Mouse (Mus musculus) limb, embryonic 14.5 days (tissue): ENCODE measurements around the gene Sytl3. TPM values are rescaled to one million over a fixed set of nuclear protein-coding genes. Genes with fewer than 3 reads are reported as not detected.

Experiments
- ATAC-seq: fragments of 200-750 bp; cut with Nextera tagmentation; 2 replicates; pipeline ENCODE4 v1.8.0; 2017; ENCODE audit warnings: low read depth, moderate number of reproducible peaks, moderate TSS enrichment; ENCODE audit not compliant: low FRiP score
- DNase-seq: peaks from one replicate; pipeline ENCODE4 v3.0.0-alpha.2; 2015; ENCODE audit warnings: low spot score
- H3K27ac ChIP-seq: fragments of 300-500 bp; sonication (generic); replicated peaks from 2 replicates; pipeline ENCODE4 v1.5.1; 2014; ENCODE audit warnings: low read depth, mild to moderate bottlenecking, low read length, moderate library complexity, mixed read lengths
- H3K27me3 ChIP-seq: fragments of 300-500 bp; sonication (generic); 2 replicates; pipeline ENCODE4 v1.6.1; 2014; ENCODE audit warnings: low read length, mixed read lengths; ENCODE audit not compliant: control insufficient read depth, insufficient read depth
- H3K36me3 ChIP-seq: fragments of 300-500 bp; sonication (generic); 2 replicates; pipeline ENCODE4 v1.6.1; 2014; ENCODE audit warnings: mild to moderate bottlenecking, low read length, moderate library complexity, mixed read lengths; ENCODE audit not compliant: control insufficient read depth, insufficient read depth
- H3K4me1 ChIP-seq: fragments of 300-500 bp; sonication (generic); 2 replicates; pipeline ENCODE4 v1.6.1; 2014; ENCODE audit warnings: antibody characterized with exemption, low read length, mixed read lengths; ENCODE audit not compliant: control insufficient read depth, insufficient read depth
- H3K4me2 ChIP-seq: fragments of 300-500 bp; sonication (generic); replicated peaks from 2 replicates; pipeline ENCODE4 v1.6.1; 2014; ENCODE audit warnings: low read depth, mild to moderate bottlenecking, low read length, moderate library complexity; ENCODE audit not compliant: severe bottlenecking
- H3K4me3 ChIP-seq: fragments of 300-500 bp; sonication (generic); replicated peaks from 2 replicates; pipeline ENCODE4 v1.5.1; 2014; ENCODE audit warnings: low read length
- H3K9ac ChIP-seq: fragments of 300-500 bp; sonication (generic); 2 replicates; pipeline ENCODE4 v1.6.1; 2014; ENCODE audit warnings: mild to moderate bottlenecking, low read depth, low read length, moderate library complexity; ENCODE audit not compliant: severe bottlenecking
- H3K9me3 ChIP-seq: fragments of 300-500 bp; sonication (generic); 2 replicates; pipeline ENCODE4 v1.6.1; 2016; ENCODE audit warnings: low read length; ENCODE audit not compliant: control insufficient read depth
- POLR2A ChIP-seq: fragments of 200-500 bp; IDR thresholded peaks from 2 replicates; pipeline ENCODE4 v1.8.0; 2012; ENCODE audit warnings: inconsistent platforms, mild to moderate bottlenecking, moderate library complexity, borderline replicate concordance; ENCODE audit not compliant: insufficient read depth, insufficient read length; ENCODE audit errors: extremely low read depth
- WGBS: fragments of 180-500 bp; shearing (Covaris S2); extraction: QIAGEN DNeasy Blood & Tissue Kit; methylation state at CpG from one replicate; pipeline ENCODE4 v1.1.7; 2014; 5-methylcytosine and 5-hydroxymethylcytosine counted together
- polyA plus RNA-seq, 2 experiments: library from polyadenylated mRNA; depleted of rRNA in 1 of 2; stranded (reverse) in 1 of 2; unstranded in 1 of 2; fragments of >200 nt; fragmentation: Nextera tagmentation in 1 of 2; extraction: Ambion mirVana in 1 of 2; gene quantifications; 2 replicates each; pipeline versions ENCODE4 v1.2.1 to v1.2.3; 2012 to 2014

The Sytl3 gene
- polyA plus RNA-seq, 2 experiments, result 0.10 to 0.26 TPM

DNA sequence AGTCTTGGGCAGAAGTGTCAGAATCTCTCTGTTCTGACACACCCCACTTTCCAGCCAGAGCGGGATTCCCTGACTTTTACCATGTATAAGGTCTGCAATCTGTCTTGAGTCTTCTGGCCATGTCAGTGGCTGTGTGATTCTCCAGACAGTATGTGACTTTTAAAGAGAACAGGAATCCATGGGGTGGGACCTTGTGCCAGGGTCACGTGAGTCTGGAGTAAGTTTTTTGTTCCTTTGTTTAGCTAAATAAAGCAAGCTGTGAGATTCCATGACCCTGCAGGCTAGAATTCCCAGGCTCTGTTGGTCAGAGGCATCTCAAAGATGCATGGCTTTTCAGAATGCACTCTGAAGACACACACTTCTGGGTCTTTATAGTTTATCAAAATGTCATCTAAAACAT lies 107.0 kb downstream of the Sytl3 start:
- ATAC-seq (no peak), DNase-seq (no peak)
- no peak for TF ChIP-seq POLR2A
- Histone ChIP-seq H3K27me3 (no peaks in the 10 kb centered on the region), H3K9me3 (no peaks in the 10 kb centered on the region), H3K4me1 (0 out of 2 replicates have a peak, but pooled peaks cover 7% of the 10 kb centered on the region), H3K27ac (no peak overlapping the region), H3K4me2 (no peak overlapping the region), H3K36me3 (no peaks in the 10 kb centered on the region), H3K4me3 (no peak overlapping the region), H3K9ac (no peak overlapping the region)
- WGBS, result 61% methylated on average over 2 of the region's 2 CpGs

DNA sequence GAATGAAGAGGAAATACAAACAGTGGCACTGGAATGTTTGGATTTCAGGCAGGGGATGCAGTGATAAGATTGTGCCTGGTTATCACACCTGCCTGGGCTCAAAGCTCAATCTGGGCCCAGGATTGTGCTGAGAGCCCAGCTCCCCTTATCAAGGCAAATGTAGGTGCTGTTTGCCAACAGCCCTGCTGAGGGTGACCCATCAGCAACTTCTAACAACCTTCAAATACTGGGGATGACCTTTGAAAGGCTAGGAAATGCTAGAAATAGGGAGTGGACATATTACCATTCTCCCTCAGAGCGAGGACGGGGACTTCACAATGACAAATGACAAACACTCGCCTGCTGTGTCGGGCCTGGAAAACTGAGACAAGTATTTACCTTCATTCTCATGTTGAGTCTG lies 107.9 kb downstream of the Sytl3 start:
- DNase-seq, result no peak
- Histone ChIP-seq H3K9ac (no peak overlapping the region), H3K27me3 (no peaks in the 10 kb centered on the region), H3K4me2 (no peak overlapping the region), H3K27ac (no peak overlapping the region), H3K36me3 (no peaks in the 10 kb centered on the region), H3K9me3 (no peaks in the 10 kb centered on the region), H3K4me1 (0 out of 2 replicates have a peak, but pooled peaks cover 12% of the 10 kb centered on the region), H3K4me3 (no peak overlapping the region)
- 86% methylated on average over 4 of the region's 4 CpGs for WGBS
- TF ChIP-seq POLR2A, result no peak
- ATAC-seq, result no peak

- H3K9ac ChIP-seq, result no peak overlapping the region
- no peaks in the 10 kb centered on the region for H3K36me3 ChIP-seq
- no peak overlapping the region for H3K4me3 ChIP-seq
- H3K27ac ChIP-seq, result no peak overlapping the region
- H3K27me3 ChIP-seq, result no peaks in the 10 kb centered on the region
- no peak overlapping the region for H3K4me2 ChIP-seq
- no peak for TF ChIP-seq POLR2A
- no peaks in the 10 kb centered on the region for H3K9me3 ChIP-seq
- WGBS, result 59% methylated on average over 5 of the region's 5 CpGs
- no peak for DNase-seq
- ATAC-seq, result no peak
- 0 out of 2 replicates have a peak, but pooled peaks cover 12% of the 10 kb centered on the region for H3K4me1 ChIP-seq
These were observed 108.9 kb downstream of the Sytl3 start for GRCm38 (mm10) chr17:6767771-6768170.

DNA sequence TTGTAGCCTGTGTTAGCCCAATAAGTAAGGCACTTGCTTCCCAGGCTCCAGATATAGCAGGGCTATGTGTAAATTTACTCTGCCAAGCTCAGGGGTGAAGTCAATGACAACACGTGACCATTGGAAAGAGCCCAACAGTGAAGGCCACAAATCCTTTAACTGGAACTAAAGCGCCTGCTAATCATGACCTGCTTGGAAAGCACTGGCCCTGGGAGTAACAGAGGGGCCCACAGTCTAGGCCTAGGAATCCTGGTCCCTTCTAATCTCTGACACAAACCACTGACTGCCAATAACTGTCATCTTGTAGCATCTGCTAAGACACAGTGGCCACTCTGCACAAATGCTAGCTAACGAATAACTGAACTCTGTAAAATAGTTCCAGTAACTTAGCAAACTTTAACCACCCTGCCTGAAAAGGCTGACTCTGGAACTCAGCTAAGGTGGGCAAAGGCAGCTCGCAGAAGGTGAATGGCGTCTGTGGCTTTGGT lies 109.5 kb downstream of the Sytl3 start:
- ATAC-seq, result no peak
- Histone ChIP-seq H3K9ac (no peak overlapping the region), H3K4me3 (no peak overlapping the region), H3K9me3 (no peaks in the 10 kb centered on the region), H3K4me1 (0 out of 2 replicates have a peak, but pooled peaks cover 12% of the 10 kb centered on the region), H3K4me2 (no peak overlapping the region), H3K27me3 (no peaks in the 10 kb centered on the region), H3K27ac (no peak overlapping the region), H3K36me3 (no peaks in the 10 kb centered on the region)
- 79% methylated on average over 5 of the region's 5 CpGs for WGBS
- no peak for DNase-seq
- TF ChIP-seq POLR2A, result no peak

GRCm38 (mm10) chr17:6769602-6770001 lies 110.7 kb downstream of the Sytl3 start:
- DNase-seq (no peak), ATAC-seq (no peak)
- no peak overlapping the region for H3K4me3 ChIP-seq
- 0 out of 2 replicates have a peak, but pooled peaks cover 12% of the 10 kb centered on the region for H3K4me1 ChIP-seq
- no peak for TF ChIP-seq POLR2A
- 28% methylated on average over 4 of the region's 4 CpGs for WGBS
- no peak overlapping the region for H3K27ac ChIP-seq
- no peaks in the 10 kb centered on the region for H3K9me3 ChIP-seq
- H3K9ac ChIP-seq, result no peak overlapping the region
- H3K27me3 ChIP-seq, result no peaks in the 10 kb centered on the region
- no peaks in the 10 kb centered on the region for H3K36me3 ChIP-seq
- no peak overlapping the region for H3K4me2 ChIP-seq
